Mouse (Mus musculus) T-cell, adult 2 months (primary cell): ENCODE results near the gene Amt.
"Not testable (repeated sequence)": the region's sequence is repeated elsewhere in the genome, so short reads cannot be mapped to it uniquely, and the experiment has no call there.

Source experiments
- DNase-seq: peaks from one replicate; pipeline ENCODE4 v3.0.0; 2022; ENCODE audit warnings: low spot score

The Amt gene

GRCm38 (mm10) chr9:108284410-108284809 is 12.2 kb upstream of the Amt start:
- DNase-seq: peak; percentile 71

- not testable (repeated sequence) for DNase-seq
Measured at GRCm38 (mm10) chr9:108287526-108288238, 9.0 kb upstream of the Amt start.

- DNase-seq: no peak
Measured at GRCm38 (mm10) chr9:108289347-108289746, 7.3 kb upstream of the Amt start.

GRCm38 (mm10) chr9:108290016-108290750 is 6.5 kb upstream of the Amt start, which contains the start of gene Nicn1:
TSS of gene Nicn1 (plus strand) at chr9:108290429.
- DNase-seq: peak; percentile 93

GRCm38 (mm10) chr9:108290773-108291172 is 5.9 kb upstream of the Amt start:
- no peak for DNase-seq

GRCm38 (mm10) chr9:108301853-108302252 is 5.2 kb downstream of the Amt start:
- no peak for DNase-seq

- no peak for DNase-seq
Measured at GRCm38 (mm10) chr9:108304716-108305115, 8.1 kb downstream of the Amt start.

GRCm38 (mm10) chr9:108305170-108305569 is 8.5 kb downstream of the Amt start:
- no peak for DNase-seq

GRCm38 (mm10) chr9:108305629-108306520 is 9.2 kb downstream of the Amt start, which contains the start of the genes Rhoa and Tcta:
TSS of gene Rhoa (plus strand) at chr9:108306129.
TSS of gene Tcta (minus strand) at chr9:108306160.
- peak; percentile 100 for DNase-seq

- DNase-seq: peak; percentile 86
Measured at GRCm38 (mm10) chr9:108306571-108306980, 9.9 kb downstream of the Amt start.

- DNase-seq: no peak
Measured at GRCm38 (mm10) chr9:108307021-108307807, 10.6 kb downstream of the Amt start.

- no peak for DNase-seq
Measured at GRCm38 (mm10) chr9:108308141-108308540, 11.5 kb downstream of the Amt start.

GRCm38 (mm10) chr9:108317572-108317971 is 20.9 kb downstream of the Amt start:
- DNase-seq: no peak

- DNase-seq: no peak
Measured at GRCm38 (mm10) chr9:108318462-108318861, 21.8 kb downstream of the Amt start.

- not testable (repeated sequence) for DNase-seq
Measured at GRCm38 (mm10) chr9:108322054-108322453, 25.4 kb downstream of the Amt start.

- no peak for DNase-seq
Measured at GRCm38 (mm10) chr9:108324784-108325183, 28.1 kb downstream of the Amt start.

- DNase-seq: no peak
Measured at GRCm38 (mm10) chr9:108325811-108326210, 29.2 kb downstream of the Amt start.

GRCm38 (mm10) chr9:108337848-108338550 is 41.3 kb downstream of the Amt start:
- DNase-seq: no peak

- DNase-seq: peak; percentile 10
Measured at GRCm38 (mm10) chr9:108338551-108338885, 41.9 kb downstream of the Amt start.

GRCm38 (mm10) chr9:108338886-108339781 is 42.5 kb downstream of the Amt start, which contains the start of gene Gpx1:
TSS of gene Gpx1 (plus strand) at chr9:108338903.
- peak; percentile 94 for DNase-seq
